Mouse (Mus musculus) gastrocnemius, postnatal 36 days (tissue): ENCODE measurements around the gene Slc7a12. TPM values are rescaled to one million over a fixed set of nuclear protein-coding genes. Genes with fewer than 3 reads are reported as not detected.

ENCODE experiments used
- DNase-seq, 2 experiments: peaks; one replicate each; pipeline ENCODE4 v3.0.0; 2022
- intact Hi-C: fragments of 180-260 bp; cut with DNase I; formaldehyde crosslinking; loops from one replicate; pipeline ENCODE4 v1.15.1; 2025
- long read RNA-seq, 2 experiments: library from polyadenylated mRNA; stranded (forward); transcript quantifications; one replicate each; pipeline ENCODE4 v2.0.0; 2021
- total RNA-seq, 2 experiments: library from RNA; stranded (reverse); gene quantifications; 2 replicates each; pipeline ENCODE4 v1.2.3; 2021

The Slc7a12 gene
- total RNA-seq, result not detected
- long read RNA-seq, experiment 1, result 0 reads
- long read RNA-seq, experiment 2, result 0 reads

GRCm38 (mm10) chr3:14480397-14480796, at the start of gene Slc7a12:
TSS of gene Slc7a12 (plus strand) at chr3:14480697.
- no peak for DNase-seq
- intact Hi-C loops, result no loop called here

GRCm38 (mm10) chr3:14432381-14432780, 48.1 kb upstream of the Slc7a12 start:
- intact Hi-C loops, result no loop called here
- no peak for DNase-seq

GRCm38 (mm10) chr3:14446015-14446414, 34.5 kb upstream of the Slc7a12 start:
- DNase-seq, result no peak
- intact Hi-C loops, result no loop called here

DNA sequence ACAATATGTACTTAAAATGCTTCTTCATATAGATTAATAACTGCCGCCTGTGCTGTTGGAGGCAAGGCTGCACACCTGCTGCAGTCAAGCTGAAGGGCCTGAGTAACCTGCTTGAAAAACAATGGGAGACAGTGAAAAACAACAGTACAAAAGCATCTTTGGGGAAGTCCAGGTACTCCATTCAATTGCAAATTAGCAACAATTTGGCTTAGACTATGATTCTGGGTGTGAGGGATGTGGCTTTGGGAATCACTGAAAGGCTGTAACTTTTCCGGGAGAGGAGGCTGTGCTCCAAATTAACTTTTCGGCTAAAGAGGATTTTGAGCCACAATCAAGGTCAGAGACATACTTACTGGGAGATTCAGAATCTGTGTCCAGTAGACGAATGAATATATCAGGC, 33.8 kb upstream of the Slc7a12 start:
- DNase-seq, result no peak
- intact Hi-C loops, result no loop called here

Other genes with a start within 250 kb of the Slc7a12 start
- gene 1810022K09Rik, start 130.6 kb downstream of the Slc7a12 start, total RNA-seq, result 10 to 100 TPM; 60.4 to 70.4 TPM
- gene Car13, start 161.0 kb downstream of the Slc7a12 start, total RNA-seq, result under 1 TPM; 0.20 to 0.57 TPM